Mouse (Mus musculus): Measurements from ENCODE around the gene Gorasp1.

The Gorasp1 gene

DNA sequence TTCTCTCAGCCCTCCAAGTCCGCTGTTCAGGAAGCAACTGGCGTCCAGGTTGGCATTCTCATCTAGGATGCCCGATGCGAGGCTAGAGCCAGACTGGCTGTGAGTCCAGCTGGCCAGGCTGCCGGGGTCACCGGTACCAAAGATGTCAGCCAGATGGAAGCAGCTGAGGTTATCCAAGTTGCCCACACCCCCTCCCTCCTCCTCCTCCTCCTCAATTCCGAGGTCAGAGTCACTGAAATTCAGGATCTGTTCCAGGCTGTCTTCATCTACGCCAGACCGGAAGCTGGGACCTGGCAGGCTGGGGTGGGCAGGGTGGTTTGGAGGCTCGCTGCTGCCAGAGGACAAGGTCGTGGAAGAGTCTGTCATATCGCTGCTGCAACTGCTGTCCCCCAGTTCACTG is 35.2 kb upstream of the Gorasp1 start:
- DNase-seq (ENCODE audit: low spot score) = no peak

- no peak for DNase-seq (ENCODE audit: low spot score)
Measured at GRCm38 (mm10) chr9:119972166-119972565, 34.8 kb upstream of the Gorasp1 start.

- no peak for DNase-seq (ENCODE audit: low spot score)
Measured at GRCm38 (mm10) chr9:119970763-119971656, 33.6 kb upstream of the Gorasp1 start.

DNA sequence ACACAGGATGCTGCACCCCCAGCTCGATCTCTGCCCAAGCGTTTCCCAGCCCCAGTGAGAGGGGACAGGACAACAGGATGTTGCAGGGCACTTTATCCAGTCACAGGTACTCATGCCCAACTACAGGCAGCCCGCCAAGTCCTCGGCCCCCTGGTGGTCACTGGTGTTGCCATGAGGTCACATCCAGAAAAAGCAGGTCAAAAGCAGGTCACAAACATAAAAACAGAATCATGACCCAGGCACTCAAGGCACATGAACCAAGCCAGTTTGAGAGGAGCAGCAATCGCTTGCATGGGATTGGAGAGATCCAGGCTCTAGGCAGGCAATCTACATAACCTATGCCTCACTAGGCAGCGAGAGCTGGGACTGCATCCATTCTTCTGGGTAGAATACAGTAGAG is 32.9 kb upstream of the Gorasp1 start:
- peak; percentile 58 for DNase-seq (ENCODE audit: low spot score)

- DNase-seq (ENCODE audit: low spot score) = no peak
Measured at GRCm38 (mm10) chr9:119969811-119970210, 32.4 kb upstream of the Gorasp1 start.

DNA sequence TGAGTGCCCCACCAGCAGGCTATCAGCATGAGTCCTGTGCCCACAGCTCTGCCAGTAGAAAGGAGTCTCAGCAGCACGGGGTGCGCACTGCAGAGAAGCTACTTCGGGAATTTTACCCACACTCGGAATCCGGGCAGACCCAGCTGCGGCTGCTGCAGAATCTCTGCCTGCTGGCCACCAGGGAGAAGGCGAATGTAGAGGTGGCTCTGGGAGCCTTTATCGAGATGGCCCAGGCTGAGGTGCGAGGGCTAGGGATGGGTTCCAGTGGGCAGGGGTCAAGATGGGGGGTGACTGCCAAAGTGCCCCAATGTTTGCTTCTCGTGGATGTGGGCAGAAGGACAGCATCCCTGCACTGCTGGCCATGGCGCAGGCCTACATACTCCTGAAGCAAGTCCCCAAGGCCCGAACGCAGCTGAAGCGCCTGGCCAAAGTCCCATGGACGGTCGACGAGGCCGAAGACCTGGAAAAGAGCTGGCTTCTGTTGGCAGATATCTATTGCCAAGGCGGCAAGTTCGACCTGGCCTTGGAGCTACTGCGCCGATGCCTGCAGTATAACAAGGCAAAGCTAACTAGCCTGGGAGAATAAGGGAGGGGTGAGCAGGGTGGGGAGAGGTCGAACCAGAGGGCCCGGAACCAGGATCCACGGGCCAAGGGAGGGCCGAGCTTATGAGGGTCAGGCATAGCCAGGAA is 29.0 kb upstream of the Gorasp1 start:
- no peak for DNase-seq (ENCODE audit: low spot score)

DNA sequence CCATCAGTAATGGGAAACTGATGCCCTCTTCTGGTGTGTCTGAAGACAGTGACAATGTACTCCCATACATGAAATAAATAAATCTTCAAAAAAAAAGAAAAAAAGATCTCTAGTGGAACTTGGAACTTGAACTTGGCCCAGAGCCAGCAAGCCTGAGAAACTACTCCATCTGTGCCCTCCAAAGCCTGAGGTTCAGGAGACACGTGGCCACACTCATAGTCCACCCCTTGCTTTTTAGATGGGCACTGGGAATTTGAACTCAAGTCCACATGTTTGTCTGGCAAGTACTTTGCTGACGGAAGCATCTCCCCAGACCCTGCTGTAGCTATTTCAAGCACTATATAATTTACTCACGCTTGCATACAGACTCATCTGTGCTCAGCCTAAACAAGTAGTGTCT is 27.8 kb upstream of the Gorasp1 start:
- DNase-seq (ENCODE audit: low spot score) = no peak

DNA sequence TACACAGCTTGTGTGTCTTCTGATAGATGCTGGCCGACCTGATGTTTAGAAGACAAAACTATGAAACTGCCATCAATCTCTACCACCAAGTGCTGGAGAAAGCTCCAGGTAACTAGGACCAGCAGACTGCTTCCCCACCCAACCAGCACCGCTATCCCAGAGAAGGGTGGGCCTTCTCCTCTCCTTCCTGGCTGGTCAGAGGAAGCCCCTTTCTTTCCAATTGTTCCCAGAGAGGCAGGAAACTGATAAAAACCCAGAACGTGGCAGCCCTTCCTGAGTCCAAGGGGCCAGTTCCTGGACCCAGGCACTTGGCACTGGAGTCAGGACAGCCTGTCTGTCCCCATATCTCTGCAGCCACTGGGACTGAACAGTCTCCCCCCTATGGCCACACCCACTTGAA is 26.8 kb upstream of the Gorasp1 start:
- no peak for DNase-seq (ENCODE audit: low spot score)

- peak; percentile 68 for DNase-seq (ENCODE audit: low spot score)
Measured at GRCm38 (mm10) chr9:119962987-119963667, 25.8 kb upstream of the Gorasp1 start.

- DNase-seq (ENCODE audit: low spot score) = no peak
Measured at GRCm38 (mm10) chr9:119962216-119962615, 24.9 kb upstream of the Gorasp1 start.

GRCm38 (mm10) chr9:119958835-119959234 is 21.5 kb upstream of the Gorasp1 start:
- no peak for DNase-seq (ENCODE audit: low spot score)

DNA sequence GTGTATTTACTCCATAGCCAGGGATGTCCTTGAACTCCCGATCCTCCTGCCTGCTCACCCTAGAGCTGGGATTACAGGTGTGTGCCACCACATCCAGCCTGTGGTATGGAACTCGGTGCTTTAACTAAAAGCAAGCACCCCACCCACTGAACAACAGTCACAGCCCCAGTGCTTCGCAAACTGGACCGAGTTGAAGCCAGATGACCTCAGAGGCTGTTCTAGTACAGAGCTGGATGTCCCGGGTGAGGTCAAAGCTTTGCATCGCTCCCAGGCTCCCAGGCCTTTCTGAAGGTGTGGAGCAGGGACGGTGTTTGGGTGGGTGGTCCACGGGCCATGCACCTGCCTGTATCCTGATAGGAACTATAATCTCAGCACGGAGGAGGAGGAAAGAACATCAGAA is 14.0 kb upstream of the Gorasp1 start:
- no peak for DNase-seq (ENCODE audit: low spot score)

GRCm38 (mm10) chr9:119950434-119950833 is 13.1 kb upstream of the Gorasp1 start:
- no peak for DNase-seq (ENCODE audit: low spot score)

- DNase-seq (ENCODE audit: low spot score) = no peak
Measured at GRCm38 (mm10) chr9:119948804-119949203, 11.4 kb upstream of the Gorasp1 start.

- DNase-seq (ENCODE audit: low spot score) = peak; percentile 53
Measured at GRCm38 (mm10) chr9:119945173-119945900, 8.0 kb upstream of the Gorasp1 start.

- no peak for DNase-seq (ENCODE audit: low spot score)
Measured at GRCm38 (mm10) chr9:119943326-119943725, 6.0 kb upstream of the Gorasp1 start.

DNA sequence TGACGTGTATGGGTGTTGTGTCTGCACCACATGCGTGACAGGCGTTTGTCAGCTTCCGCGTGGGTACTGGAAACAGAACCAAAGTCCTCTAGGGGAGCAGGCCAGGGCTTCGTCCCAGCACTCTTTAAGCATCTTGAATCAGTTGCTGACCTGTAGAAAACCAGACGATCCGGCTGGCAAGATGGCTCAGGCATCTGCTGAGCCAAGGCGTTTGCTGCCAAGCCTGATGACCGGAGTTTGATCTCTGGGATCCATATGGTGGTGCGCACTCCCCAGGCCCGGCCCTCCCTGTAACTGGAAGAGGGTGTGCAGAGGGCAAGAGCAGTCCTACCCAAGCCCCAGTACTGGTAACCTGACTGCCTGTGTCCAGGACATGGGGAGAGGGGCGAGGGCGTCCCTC is 4.5 kb upstream of the Gorasp1 start:
- DNase-seq (ENCODE audit: low spot score) = no peak

DNA sequence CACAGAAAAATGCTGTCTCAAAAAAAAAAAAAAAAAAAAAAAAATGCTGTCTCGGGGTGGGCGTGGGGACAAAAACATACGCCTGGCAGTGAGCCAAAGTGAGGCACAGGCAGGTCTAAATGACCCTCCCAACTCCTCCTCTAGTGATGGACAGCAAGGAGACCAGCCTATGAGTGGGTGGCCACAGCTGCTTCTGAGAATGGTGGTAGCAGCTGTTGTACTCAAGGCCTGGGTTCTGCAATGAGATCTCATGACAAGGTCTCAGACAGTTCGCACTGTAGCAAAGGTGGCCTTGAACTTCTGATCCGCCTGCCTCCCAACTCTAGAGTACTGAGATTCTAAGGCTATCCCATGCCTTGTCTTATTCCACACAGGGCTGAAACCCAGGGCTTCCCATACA is 4.0 kb upstream of the Gorasp1 start:
- DNase-seq (ENCODE audit: low spot score) = no peak

GRCm38 (mm10) chr9:119939646-119940045 is 2.3 kb upstream of the Gorasp1 start:
- no peak for DNase-seq (ENCODE audit: low spot score)

DNA sequence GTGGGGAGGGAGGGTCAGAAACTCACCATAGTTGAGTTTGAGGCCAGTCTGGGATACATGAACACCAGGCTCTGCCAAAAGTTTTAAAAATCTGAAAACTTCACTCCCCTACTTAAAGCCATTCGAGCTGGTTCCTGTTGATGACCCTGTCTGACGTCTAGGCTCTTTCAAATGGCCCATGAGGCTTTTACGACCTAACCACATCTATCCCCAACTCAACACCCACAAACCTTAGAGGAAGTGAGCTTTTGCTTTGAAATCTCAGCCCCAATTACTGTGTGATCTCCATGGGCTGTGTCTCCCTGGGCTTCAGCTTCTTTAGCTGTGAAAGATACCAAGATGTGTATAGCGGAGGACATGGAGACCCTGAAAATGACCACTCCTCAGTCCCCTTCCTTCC is 1.1 kb upstream of the Gorasp1 start:
- DNase-seq (ENCODE audit: low spot score) = peak; percentile 80

- DNase-seq (ENCODE audit: low spot score) = no peak
Measured at GRCm38 (mm10) chr9:119933675-119934074, 3.7 kb downstream of the Gorasp1 start.

DNA sequence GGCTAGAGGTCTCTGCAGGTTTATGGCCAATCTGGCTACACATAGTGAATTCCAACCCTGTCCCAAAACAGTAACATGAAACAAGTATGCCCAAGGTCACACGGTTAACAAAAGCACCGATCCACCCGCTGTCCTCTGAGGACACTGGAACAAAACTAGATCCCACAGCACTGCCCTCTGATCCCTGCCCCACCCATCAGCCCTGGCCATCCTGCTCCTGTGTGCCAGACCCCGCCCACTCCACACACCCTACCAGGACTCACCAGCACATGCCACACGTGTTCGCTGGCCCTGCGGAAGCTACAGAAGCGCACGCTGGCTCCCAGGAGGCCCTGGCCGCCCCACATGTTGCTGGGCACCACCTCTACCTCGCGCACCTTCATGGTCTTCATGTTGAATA is 5.0 kb downstream of the Gorasp1 start:
- DNase-seq (ENCODE audit: low spot score) = no peak

Data from T-cell, adult 2 months (primary cell).